Mouse (Mus musculus) thymus, adult 2 months (tissue): ENCODE measurements around the gene Ccl24. TPM values are rescaled to one million over a fixed set of nuclear protein-coding genes. Genes with fewer than 3 reads are reported as not detected.

Source experiments
- DNase-seq: peaks from one replicate; pipeline ENCODE4 v3.0.0; 2021
- H3K27ac ChIP-seq: fragments of 200-500 bp; 2 replicates; pipeline ENCODE4 v1.5.1; 2012; ENCODE audit warnings: low read length, control low read depth; ENCODE audit not compliant: control insufficient read depth, insufficient read depth
- H3K27me3 ChIP-seq: fragments of 200-500 bp; 2 replicates; pipeline ENCODE4 v1.6.1; 2012; ENCODE audit warnings: mild to moderate bottlenecking, low read length, moderate library complexity, mixed read lengths; ENCODE audit not compliant: control insufficient read depth, insufficient read depth
- H3K36me3 ChIP-seq: fragments of 200-500 bp; 2 replicates; pipeline ENCODE4 v1.6.1; 2012; ENCODE audit warnings: mild to moderate bottlenecking, low read length, moderate library complexity; ENCODE audit not compliant: control insufficient read depth, insufficient read depth
- H3K4me1 ChIP-seq: fragments of 200-500 bp; replicated peaks from 2 replicates; pipeline ENCODE4 v1.6.1; 2012; ENCODE audit warnings: low read length; ENCODE audit not compliant: control insufficient read depth, insufficient read depth
- H3K4me3 ChIP-seq: fragments of 200-500 bp; 2 replicates; pipeline ENCODE4 v1.5.1; 2012; ENCODE audit warnings: mild to moderate bottlenecking, low read length, control low read depth, moderate library complexity; ENCODE audit not compliant: control insufficient read depth, insufficient read depth
- CTCF ChIP-seq: fragments of 200-500 bp; IDR thresholded peaks from 2 replicates; pipeline ENCODE4 v1.5.1; 2012; ENCODE audit warnings: mild to moderate bottlenecking, control low read depth, low read length, moderate library complexity, borderline replicate concordance; ENCODE audit not compliant: control insufficient read depth, poor library complexity, insufficient read depth; ENCODE audit errors: extremely low read depth
- POLR2A ChIP-seq: fragments of 200-500 bp; IDR thresholded peaks from 2 replicates; pipeline ENCODE4 v1.6.1; 2012; ENCODE audit warnings: mild to moderate bottlenecking, low read length, control low read depth, moderate library complexity; ENCODE audit not compliant: control insufficient read depth, poor library complexity, insufficient read depth; ENCODE audit errors: extremely low read depth
- WGBS: fragments of 180-500 bp; shearing (Covaris S2); methylation state at CpG from one replicate; pipeline ENCODE4 v1.1.7; 2018; 5-methylcytosine and 5-hydroxymethylcytosine counted together
- polyA plus RNA-seq: library from polyadenylated mRNA; depleted of rRNA; stranded (reverse); fragments of >200 nt; gene quantifications from 2 replicates; pipeline ENCODE4 v1.2.3, GENCODE M21; 2012; rRNA removed

Gene Ccl24
- polyA plus RNA-seq, 1 experiment, result 3.0 TPM

GRCm38 (mm10) chr5:135524660-135525560 is 47.9 kb downstream of the Ccl24 start:
- WGBS, result 21% methylated on average over 11 of the region's 11 CpGs
- Histone ChIP-seq H3K27ac (no peak overlapping the region), H3K4me3 (no peak overlapping the region), H3K27me3 (no peaks in the 10 kb centered on the region), H3K36me3 (no peaks in the 10 kb centered on the region), H3K4me1 (no peaks in the 10 kb centered on the region)
- TF ChIP-seq POLR2A (no peak), CTCF (no peak)
- no peak for DNase-seq

- Histone ChIP-seq H3K4me1 (no peaks in the 10 kb centered on the region), H3K4me3 (no peak overlapping the region), H3K36me3 (no peaks in the 10 kb centered on the region), H3K27ac (no peak overlapping the region), H3K27me3 (no peaks in the 10 kb centered on the region)
- 96% methylated on average over 2 of the region's 2 CpGs for WGBS
- TF ChIP-seq POLR2A (no peak), CTCF (no peak)
- DNase-seq, result no peak
Observed at GRCm38 (mm10) chr5:135524087-135524486, 48.8 kb downstream of the Ccl24 start.

- no peak overlapping the region for H3K27ac ChIP-seq
- no peaks in the 10 kb centered on the region for H3K36me3 ChIP-seq
- TF ChIP-seq POLR2A (no peak), CTCF (no peak)
- no peaks in the 10 kb centered on the region for H3K27me3 ChIP-seq
- WGBS, result 95% methylated on average over 9 of the region's 9 CpGs
- no peak for DNase-seq
- no peak overlapping the region for H3K4me3 ChIP-seq
- H3K4me1 ChIP-seq, result no peaks in the 10 kb centered on the region
Observed at GRCm38 (mm10) chr5:135522111-135522722, 50.6 kb downstream of the Ccl24 start.

Other genes with a start within 250 kb of the Ccl24 start
- 0.10 TPM in 1 of 2 replicates, not detected in the other for gene Fkbp6, start 223.0 kb downstream of the Ccl24 start, polyA plus RNA-seq
- not detected in 2 replicates for gene Trim50, start 219.8 kb downstream of the Ccl24 start, polyA plus RNA-seq
- gene Nsun5, start 203.1 kb downstream of the Ccl24 start, polyA plus RNA-seq, result 65.6 and 74.4 TPM in 2 replicates
- gene Pom121, start 178.5 kb downstream of the Ccl24 start, polyA plus RNA-seq, result 50.3 and 78.1 TPM in 2 replicates
- 9.9 and 11.8 TPM in 2 replicates for gene Hip1, start 27.9 kb downstream of the Ccl24 start, polyA plus RNA-seq
- not detected in 2 replicates for gene Ccl26, start 9.5 kb downstream of the Ccl24 start, polyA plus RNA-seq
- gene Rhbdd2, start 59.6 kb upstream of the Ccl24 start, polyA plus RNA-seq, result 36.5 and 39.5 TPM in 2 replicates
- gene Por, start 97.0 kb upstream of the Ccl24 start, polyA plus RNA-seq, result 120 and 132 TPM in 2 replicates
- 31.0 and 37.7 TPM in 2 replicates for gene Tmem120a, start 171.4 kb upstream of the Ccl24 start, polyA plus RNA-seq
- gene Styxl1, start 205.3 kb upstream of the Ccl24 start, polyA plus RNA-seq, result 0.33 and 0.57 TPM in 2 replicates
- gene Mdh2, start 205.4 kb upstream of the Ccl24 start, polyA plus RNA-seq, result 619 and 638 TPM in 2 replicates
- 0.06 and 0.28 TPM in 2 replicates for gene Srrm3, start 233.8 kb upstream of the Ccl24 start, polyA plus RNA-seq